Mouse (Mus musculus) MEL (cell line): ENCODE data around the gene Ptgdr2.

Experiments used
- CTCF ChIP-seq, 3 experiments: IDR thresholded peaks in 2 of 3; conservative IDR thresholded peaks in 1 of 3; 2 replicates each; pipeline ENCODE4 v1.5.1; 2011 to 2012; ENCODE audit warnings: low read length in 3 of 3, low read depth in 2 of 3, mild to moderate bottlenecking in 2 of 3, improper control_type of control experiment in 1 of 3, inconsistent platforms in 1 of 3, mixed read lengths in 1 of 3, moderate library complexity in 1 of 3; ENCODE audit not compliant: control insufficient read depth in 1 of 3, insufficient read depth in 1 of 3, poor library complexity in 1 of 3, severe bottlenecking in 1 of 3
- MAX ChIP-seq: IDR thresholded peaks from 2 replicates; pipeline ENCODE4 v1.6.1; 2011; ENCODE audit warnings: low read length, improper control_type of control experiment
- USF1 ChIP-seq: IDR thresholded peaks from 2 replicates; pipeline ENCODE4 v1.6.1; 2014; ENCODE audit warnings: low read depth, mild to moderate bottlenecking, inconsistent platforms, low read length, improper control_type of control experiment, moderate library complexity
- ZNF384 ChIP-seq: IDR thresholded peaks from 2 replicates; pipeline ENCODE4 v1.6.1; 2012; ENCODE audit warnings: low read depth, mild to moderate bottlenecking, inconsistent platforms, low read length, improper control_type of control experiment

- TF ChIP-seq ZNF384 (no peak), CTCF (IDR thresholded peaks at IDR 0.05 in 2 of 3, conservative IDR thresholded peaks at IDR 0.05 in 1 of 3; ENCODE audit: control insufficient read depth in 1 of 3, insufficient read depth in 1 of 3, low read depth in 2 of 3, low read length in 3 of 3, poor library complexity in 1 of 3, severe bottlenecking in 1 of 3) (no peak), USF1 (no peak), MAX (no peak)
These were observed 40.1 kb upstream of the Ptgdr2 start for GRCm38 (mm10) chr19:10896849-10897248.
